Mouse (Mus musculus) forebrain, embryonic 13.5 days (tissue): Measurements from ENCODE around the gene Afmid. TPM values are rescaled to one million over a fixed set of nuclear protein-coding genes. Genes with fewer than 3 reads are reported as not detected.

Experiments used
- ATAC-seq: fragments of 200-750 bp; cut with Nextera tagmentation; 2 replicates; pipeline ENCODE4 v1.8.0; 2017
- H3K27ac ChIP-seq: fragments of 300-500 bp; sonication (generic); 2 replicates; pipeline ENCODE4 v1.5.1; 2015; ENCODE audit warnings: inconsistent platforms, mild to moderate bottlenecking, moderate library complexity
- H3K27me3 ChIP-seq: fragments of 300-500 bp; sonication (generic); 2 replicates; pipeline ENCODE4 v1.6.1; 2015; ENCODE audit warnings: mild to moderate bottlenecking, inconsistent platforms
- H3K36me3 ChIP-seq: fragments of 300-500 bp; sonication (generic); 2 replicates; pipeline ENCODE4 v1.6.1; 2015; ENCODE audit warnings: mild to moderate bottlenecking, inconsistent platforms; ENCODE audit not compliant: poor library complexity, severe bottlenecking
- H3K4me1 ChIP-seq: fragments of 300-500 bp; sonication (generic); 2 replicates; pipeline ENCODE4 v1.6.1; 2015; ENCODE audit warnings: inconsistent platforms
- H3K4me2 ChIP-seq: fragments of 300-500 bp; sonication (generic); 2 replicates; pipeline ENCODE4 v1.6.1; 2015; ENCODE audit warnings: inconsistent platforms, mild to moderate bottlenecking, moderate library complexity
- H3K4me3 ChIP-seq: fragments of 300-500 bp; sonication (generic); 2 replicates; pipeline ENCODE4 v1.5.1; 2015; ENCODE audit warnings: mild to moderate bottlenecking, inconsistent platforms
- H3K9ac ChIP-seq: fragments of 300-500 bp; sonication (generic); 2 replicates; pipeline ENCODE4 v1.6.1; 2015; ENCODE audit warnings: mild to moderate bottlenecking, inconsistent platforms
- H3K9me3 ChIP-seq: fragments of 300-500 bp; sonication (generic); replicated peaks from 2 replicates; pipeline ENCODE4 v1.6.1; 2016; ENCODE audit warnings: inconsistent platforms
- WGBS: fragments of 180-500 bp; shearing (Covaris S2); methylation state at CpG from one replicate; pipeline ENCODE4 v1.1.7; 2015; 5-methylcytosine and 5-hydroxymethylcytosine counted together
- polyA plus RNA-seq: library from polyadenylated mRNA; unstranded; fragments of >200 nt; fragmentation: Nextera tagmentation; extraction: Ambion mirVana; gene quantifications from 2 replicates; pipeline ENCODE4 v1.2.1, GENCODE M21; 2015

The Afmid gene
- polyA plus RNA-seq, 1 experiment from 2014 or later = 7.5 TPM

DNA sequence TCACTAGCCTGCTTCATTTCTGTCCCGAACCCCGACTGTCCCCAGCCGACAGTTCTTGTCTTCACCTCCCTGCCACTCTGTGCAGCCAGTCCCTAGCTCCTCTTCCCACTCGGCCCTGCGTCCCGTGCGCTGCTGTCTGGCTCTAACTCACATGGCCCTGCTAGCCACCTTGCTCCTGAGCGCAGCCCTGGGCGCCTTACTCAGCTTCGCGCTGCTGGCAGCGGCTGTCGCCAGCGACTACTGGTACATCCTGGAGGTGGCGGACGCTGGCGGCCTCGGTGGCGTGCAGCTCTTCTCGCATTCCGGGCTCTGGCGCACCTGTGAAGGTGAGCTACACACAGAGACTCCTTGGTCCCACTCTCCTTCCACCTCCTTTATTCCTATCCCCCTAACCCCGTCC is 34.9 kb downstream of the Afmid start, which contains the start of gene Tmem235:
Tmem235 (plus strand) TSS at position 152 of the 400 bp plus-strand sequence.
- no peak for ATAC-seq
- Histone ChIP-seq H3K27ac (no peak within 1 kb of the TSS), H3K4me2 (peak within 1 kb of the TSS; percentile 13; the same call in 1 of the 2 replicates), H3K4me3 (no peak within 1 kb of the TSS), H3K9me3 (no peaks in the 10 kb centered on the region), H3K9ac (peak within 1 kb of the TSS; percentile 18), H3K4me1 (peaks cover 9% of the 10 kb centered on the region), H3K36me3 (peaks cover 21% of the 10 kb centered on the region), H3K27me3 (peaks cover 49% of the 10 kb centered on the region)
- WGBS = 5% methylated on average over 23 of the region's 23 CpGs

DNA sequence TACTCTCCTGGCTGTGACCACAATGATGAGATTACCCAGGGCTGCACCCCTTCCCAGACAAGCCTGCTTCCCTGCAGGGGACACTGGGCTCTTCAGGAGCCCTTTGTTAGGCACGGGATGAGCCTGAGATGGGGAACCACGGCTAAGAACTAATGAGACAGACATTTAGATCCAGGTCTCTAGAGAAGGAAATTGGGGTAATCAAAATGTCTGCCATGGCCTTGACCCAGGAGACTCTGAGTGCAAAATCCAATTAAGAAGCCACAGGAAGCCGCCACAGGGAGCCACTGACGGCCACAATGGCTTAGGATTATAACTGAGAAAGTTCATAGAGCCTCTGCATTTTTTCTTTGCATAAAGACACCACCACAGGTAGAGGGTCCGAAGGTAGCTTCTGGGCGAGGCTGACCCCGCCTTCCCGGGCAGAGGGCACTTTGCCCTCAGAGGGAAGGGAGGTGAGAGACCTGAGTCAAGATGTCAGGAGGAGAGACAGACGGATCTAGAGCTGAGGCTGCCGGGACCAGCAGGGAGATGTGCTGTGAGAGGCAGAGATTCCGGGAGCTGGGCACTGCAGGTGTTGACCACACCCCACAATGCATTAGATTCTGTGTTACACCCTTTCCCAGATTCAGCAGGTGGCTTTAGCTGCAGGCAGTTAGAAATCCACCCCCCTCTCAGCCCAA is 37.6 kb downstream of the Afmid start:
- Histone ChIP-seq H3K4me3 (no peak overlapping the region), H3K36me3 (no peaks in the 10 kb centered on the region), H3K27ac (no peak overlapping the region), H3K4me1 (peaks cover 26% of the 10 kb centered on the region), H3K9me3 (no peaks in the 10 kb centered on the region), H3K9ac (no peak overlapping the region), H3K27me3 (peaks cover 49% of the 10 kb centered on the region), H3K4me2 (no peak overlapping the region)
- WGBS = 14% methylated on average over 11 of the region's 11 CpGs
- ATAC-seq = no peak

DNA sequence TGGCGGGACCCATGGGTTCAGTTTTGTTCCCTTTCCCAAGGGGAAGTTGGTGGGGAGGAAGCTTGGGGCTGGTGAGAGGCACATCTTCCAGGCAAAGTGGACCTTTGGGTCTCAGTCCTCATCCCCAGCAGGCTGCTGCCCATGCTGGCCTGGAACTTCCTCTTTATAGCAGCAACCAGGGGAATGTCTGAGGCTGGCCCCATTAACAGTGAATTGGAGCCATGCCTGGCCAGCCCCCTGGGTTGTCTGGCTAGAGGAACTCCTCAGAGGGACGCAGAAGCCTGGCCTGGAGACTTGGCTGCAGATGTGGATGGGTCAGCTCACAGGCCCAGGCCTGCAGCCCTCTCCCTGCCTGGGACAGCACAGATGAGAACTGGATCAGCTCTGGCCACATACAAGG is 39.1 kb downstream of the Afmid start:
- H3K4me3 ChIP-seq = no peak overlapping the region
- peaks cover 36% of the 10 kb centered on the region for H3K27me3 ChIP-seq
- H3K9me3 ChIP-seq = no peaks in the 10 kb centered on the region
- H3K36me3 ChIP-seq = no peaks in the 10 kb centered on the region
- H3K27ac ChIP-seq = no peak overlapping the region
- no peak for ATAC-seq
- H3K4me1 ChIP-seq = peaks cover 26% of the 10 kb centered on the region
- H3K4me2 ChIP-seq = no peak overlapping the region
- no peak overlapping the region for H3K9ac ChIP-seq
- WGBS = 70% methylated on average over 2 of the region's 2 CpGs

DNA sequence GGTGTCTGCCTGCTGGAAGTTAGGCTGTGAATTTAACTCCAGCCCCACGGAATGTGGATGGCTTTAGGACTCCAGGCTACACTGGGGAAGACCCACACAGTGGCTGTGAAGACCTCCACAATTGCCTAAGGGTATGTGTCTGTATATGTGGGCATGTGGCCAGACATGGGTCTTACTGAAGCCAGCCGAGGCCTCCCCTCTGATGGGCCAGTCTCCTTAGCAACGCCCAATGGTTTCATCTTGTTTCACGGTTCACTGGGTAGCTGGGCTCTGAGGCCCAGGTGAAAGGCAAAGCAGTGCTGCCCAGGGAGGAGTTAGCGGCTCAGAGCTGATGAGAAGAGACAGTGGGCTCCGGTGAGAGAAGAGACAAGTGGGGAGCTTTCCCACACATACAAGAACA is 40.3 kb downstream of the Afmid start:
- Histone ChIP-seq H3K27ac (peak overlapping the region; percentile 41; the same call in 1 of the 2 replicates), H3K36me3 (no peaks in the 10 kb centered on the region), H3K9ac (peak overlapping the region; percentile 38; the same call in 1 of the 2 replicates), H3K4me3 (no peak overlapping the region), H3K9me3 (no peaks in the 10 kb centered on the region), H3K27me3 (peaks cover 24% of the 10 kb centered on the region), H3K4me1 (peaks cover 26% of the 10 kb centered on the region), H3K4me2 (peak overlapping the region; percentile 12; the same call in 1 of the 2 replicates)
- 7% methylated on average over 6 of the region's 6 CpGs for WGBS
- ATAC-seq = no peak

DNA sequence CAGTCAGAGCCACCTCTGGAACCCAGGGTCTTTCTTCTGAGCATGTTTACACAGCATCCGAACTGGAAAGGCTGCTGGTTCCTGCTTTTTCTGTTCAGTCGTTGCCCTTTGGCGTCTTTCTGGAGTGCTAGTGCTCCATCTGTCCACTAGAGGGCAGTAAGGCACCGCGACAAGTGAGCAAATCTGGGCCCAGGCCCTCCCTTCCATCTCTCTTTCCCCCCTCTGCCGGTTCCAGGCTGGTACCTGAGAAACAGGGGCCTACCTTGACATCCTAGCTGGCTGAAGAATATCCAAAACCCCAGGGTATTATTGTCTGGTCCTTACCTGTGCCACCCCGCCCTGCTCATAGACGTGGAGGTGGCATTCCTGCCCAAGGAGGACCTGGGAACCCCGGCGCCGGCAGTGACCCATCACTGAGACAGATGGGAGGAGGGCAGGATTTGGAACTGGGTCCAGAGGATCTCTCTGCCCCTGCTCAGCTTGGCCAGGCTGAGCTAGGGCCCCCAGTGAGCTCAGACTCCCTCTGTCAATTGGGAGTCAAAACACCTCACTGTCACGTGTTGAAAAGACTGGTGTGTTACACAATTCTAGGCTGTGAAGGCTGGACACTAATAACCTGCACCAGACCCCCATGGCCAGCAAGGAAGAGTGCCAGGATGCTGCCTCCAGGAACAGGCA is 45.1 kb downstream of the Afmid start:
- H3K27ac ChIP-seq = no peak overlapping the region
- 0 out of 2 replicates have a peak overlapping the region, but pooled peaks have one; percentile 16 for H3K9ac ChIP-seq
- no peaks in the 10 kb centered on the region for H3K36me3 ChIP-seq
- H3K4me1 ChIP-seq = peaks cover 37% of the 10 kb centered on the region
- H3K27me3 ChIP-seq = peaks cover 11% of the 10 kb centered on the region; the same call in 1 of the 2 replicates
- no peak overlapping the region for H3K4me2 ChIP-seq
- WGBS = 33% methylated on average over 12 of the region's 12 CpGs
- peak; percentile 41 for ATAC-seq
- no peak overlapping the region for H3K4me3 ChIP-seq
- no peaks in the 10 kb centered on the region for H3K9me3 ChIP-seq

DNA sequence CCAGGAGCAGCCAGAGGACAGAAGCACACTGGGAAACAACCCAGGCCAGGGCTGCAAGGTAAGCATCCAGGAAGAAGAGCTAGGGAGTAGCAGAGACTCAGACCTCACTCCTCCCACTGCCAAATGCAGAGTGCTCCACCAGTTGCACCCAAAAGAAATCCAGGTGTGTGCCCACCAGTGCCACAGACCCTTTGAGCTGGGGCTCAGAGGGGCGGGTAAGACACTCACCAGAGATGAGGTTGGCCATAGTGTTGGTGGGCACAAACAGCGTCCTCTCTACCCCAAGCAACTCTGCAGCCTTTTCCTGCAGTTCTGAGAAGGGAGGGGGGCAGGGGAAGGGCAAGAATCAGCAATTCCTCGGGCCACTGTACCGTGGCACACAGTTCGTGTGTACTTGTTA is 45.7 kb downstream of the Afmid start:
- 68% methylated on average over 5 of the region's 5 CpGs for WGBS

DNA sequence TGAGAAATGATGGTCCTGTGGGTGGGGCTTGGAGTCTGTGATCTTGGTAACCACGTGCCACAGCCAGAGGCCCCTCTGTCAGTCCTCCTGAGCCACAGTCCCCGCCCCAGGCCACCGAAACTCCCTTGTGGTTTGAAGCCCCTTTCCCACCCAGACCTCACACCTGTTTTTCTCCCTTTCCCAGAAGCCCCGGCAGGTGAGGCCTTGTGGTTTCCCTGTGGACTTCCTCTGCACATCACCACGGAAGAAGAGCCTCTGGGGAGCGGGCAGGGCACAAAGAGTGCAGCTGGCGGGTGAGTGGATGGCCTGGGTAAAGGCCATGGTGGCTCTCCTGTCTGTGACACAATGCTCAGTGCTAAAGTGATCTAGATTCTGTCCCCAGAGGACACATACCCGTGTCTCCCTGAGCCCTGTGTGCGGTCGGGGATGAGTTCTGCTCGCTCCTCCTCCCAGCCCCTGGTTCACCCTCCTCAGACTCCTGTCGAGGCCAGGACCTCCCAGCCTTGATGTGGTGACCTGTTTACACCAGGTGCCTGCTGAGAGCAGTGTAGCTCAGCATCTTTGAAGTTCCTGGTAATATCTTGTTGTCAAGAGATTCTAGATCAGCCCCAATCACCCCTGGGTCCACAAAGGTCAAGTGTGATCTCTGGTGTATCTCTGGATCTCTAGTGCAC is 46.3 kb downstream of the Afmid start:
- no peak overlapping the region for H3K4me2 ChIP-seq

More for the DNA sequence above, 45.7 kb downstream of the Afmid start:
- Histone ChIP-seq H3K9ac (no peak overlapping the region), H3K27me3 (peaks cover 11% of the 10 kb centered on the region; the same call in 1 of the 2 replicates), H3K4me1 (peaks cover 31% of the 10 kb centered on the region), H3K36me3 (no peaks in the 10 kb centered on the region), H3K27ac (no peak overlapping the region), H3K4me2 (no peak overlapping the region), H3K9me3 (no peaks in the 10 kb centered on the region), H3K4me3 (no peak overlapping the region)
- no peak for ATAC-seq

DNA sequence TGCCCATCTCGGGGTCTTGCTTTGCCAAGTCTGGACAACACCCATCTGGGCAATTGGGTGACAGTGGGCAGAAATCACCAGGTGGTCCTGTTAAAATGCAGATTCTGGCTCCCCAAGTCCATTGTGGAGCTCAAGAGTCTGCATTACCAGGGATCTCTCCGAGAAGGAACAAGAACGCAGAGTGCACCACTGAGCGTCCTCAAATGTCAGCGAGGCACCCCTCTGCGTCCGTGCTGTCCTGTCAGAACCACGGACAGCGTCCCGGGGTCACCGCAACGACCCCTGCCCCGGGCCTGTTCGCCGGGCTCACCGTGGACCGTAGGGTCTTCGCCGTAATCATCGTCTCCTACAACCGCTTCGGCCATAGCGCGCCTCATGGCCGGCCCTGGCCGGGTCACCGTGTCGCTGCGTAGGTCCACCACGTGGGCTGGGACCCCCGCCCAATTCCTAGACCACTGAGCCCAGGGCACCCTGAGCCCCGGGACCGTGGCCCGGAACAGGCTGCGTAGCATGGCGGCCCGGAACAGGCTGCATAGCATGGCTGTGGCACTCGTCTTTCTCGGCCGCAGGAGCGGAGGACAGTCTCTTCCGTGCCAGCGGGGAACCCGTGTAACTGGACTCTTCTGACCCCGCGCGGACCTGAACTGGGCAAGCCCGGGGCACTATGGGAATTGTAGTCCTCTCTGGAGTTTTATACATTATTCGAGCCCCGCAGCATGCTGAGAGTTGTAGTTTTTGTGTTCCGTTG is 47.3 kb downstream of the Afmid start, which contains the start of gene Tha1:
Tha1 (minus strand) TSS at position 621 of the 748 bp plus-strand sequence.
- Histone ChIP-seq H3K27me3 (peaks cover 19% of the 10 kb centered on the region; the same call in 1 of the 2 replicates), H3K4me2 (peak within 1 kb of the TSS; percentile 98), H3K36me3 (no peaks in the 10 kb centered on the region), H3K27ac (no peak within 1 kb of the TSS), H3K9me3 (no peaks in the 10 kb centered on the region), H3K4me3 (peak within 1 kb of the TSS; percentile 80), H3K9ac (peak within 1 kb of the TSS; percentile 83), H3K4me1 (peaks cover 26% of the 10 kb centered on the region)
- WGBS = 1% methylated on average over 51 of the region's 51 CpGs
- peak; percentile 72 for ATAC-seq

More for the DNA sequence above, 46.3 kb downstream of the Afmid start:
- no peak overlapping the region for H3K9ac ChIP-seq
- H3K9me3 ChIP-seq = no peaks in the 10 kb centered on the region
- 67% methylated on average over 12 of the region's 12 CpGs for WGBS
- ATAC-seq = no peak
- peaks cover 26% of the 10 kb centered on the region for H3K4me1 ChIP-seq
- H3K27ac ChIP-seq = no peak overlapping the region
- H3K4me3 ChIP-seq = no peak overlapping the region
- H3K36me3 ChIP-seq = no peaks in the 10 kb centered on the region
- peaks cover 14% of the 10 kb centered on the region; the same call in 1 of the 2 replicates for H3K27me3 ChIP-seq

DNA sequence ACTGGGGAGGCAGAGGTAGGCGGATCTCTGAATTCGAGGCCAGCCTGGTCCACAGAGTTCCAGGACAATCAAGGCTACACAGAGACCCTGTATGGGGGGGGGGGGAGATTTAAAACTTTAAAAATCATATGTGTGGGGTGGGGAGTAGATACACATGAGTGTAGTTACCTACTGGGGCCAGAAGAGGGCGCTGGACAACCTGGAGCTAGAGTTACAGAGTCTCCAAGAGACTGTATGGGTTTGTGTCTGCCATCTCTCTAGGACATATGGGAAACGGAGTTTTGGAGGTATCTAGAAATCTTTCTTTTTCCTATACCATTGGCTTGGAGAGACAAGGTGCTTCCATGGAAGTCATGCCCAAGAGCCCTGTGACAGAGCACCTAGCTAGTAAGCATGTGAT is 48.7 kb downstream of the Afmid start:
- no peak overlapping the region for H3K4me2 ChIP-seq
- WGBS = 62% methylated on average over 4 of the region's 4 CpGs

DNA sequence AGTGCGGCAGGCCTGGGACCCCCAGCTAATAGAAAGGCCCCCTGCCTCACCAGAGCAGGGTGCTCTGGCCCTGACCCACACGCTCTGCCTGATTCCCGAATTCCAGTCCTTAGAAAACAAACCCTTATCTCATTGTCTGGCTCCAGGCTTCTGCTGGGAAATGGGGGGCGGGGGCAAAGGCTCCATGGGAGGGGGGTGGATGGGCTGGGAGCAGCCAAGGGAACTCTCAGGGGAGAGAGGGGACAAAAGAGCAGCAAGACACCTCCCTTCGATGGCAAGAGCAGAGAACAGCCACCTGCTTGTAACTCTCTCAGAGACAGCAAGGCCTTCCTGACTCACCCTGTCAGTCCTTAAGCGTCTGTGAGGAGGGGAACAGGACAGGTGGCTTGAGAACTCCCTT is 50.0 kb downstream of the Afmid start:
- Histone ChIP-seq H3K9ac (no peak overlapping the region), H3K27me3 (peaks cover 25% of the 10 kb centered on the region), H3K36me3 (no peaks in the 10 kb centered on the region), H3K4me3 (no peak overlapping the region), H3K27ac (no peak overlapping the region), H3K4me1 (peaks cover 33% of the 10 kb centered on the region), H3K9me3 (no peaks in the 10 kb centered on the region), H3K4me2 (no peak overlapping the region)
- WGBS = 21% methylated on average over 6 of the region's 6 CpGs
- no peak for ATAC-seq

More for the DNA sequence above, 48.7 kb downstream of the Afmid start:
- no peaks in the 10 kb centered on the region for H3K36me3 ChIP-seq
- H3K9ac ChIP-seq = no peak overlapping the region
- H3K4me1 ChIP-seq = peaks cover 37% of the 10 kb centered on the region
- H3K4me3 ChIP-seq = no peak overlapping the region
- no peak overlapping the region for H3K27ac ChIP-seq
- ATAC-seq = no peak
- no peaks in the 10 kb centered on the region for H3K9me3 ChIP-seq
- H3K27me3 ChIP-seq = peaks cover 20% of the 10 kb centered on the region; the same call in 1 of the 2 replicates

DNA sequence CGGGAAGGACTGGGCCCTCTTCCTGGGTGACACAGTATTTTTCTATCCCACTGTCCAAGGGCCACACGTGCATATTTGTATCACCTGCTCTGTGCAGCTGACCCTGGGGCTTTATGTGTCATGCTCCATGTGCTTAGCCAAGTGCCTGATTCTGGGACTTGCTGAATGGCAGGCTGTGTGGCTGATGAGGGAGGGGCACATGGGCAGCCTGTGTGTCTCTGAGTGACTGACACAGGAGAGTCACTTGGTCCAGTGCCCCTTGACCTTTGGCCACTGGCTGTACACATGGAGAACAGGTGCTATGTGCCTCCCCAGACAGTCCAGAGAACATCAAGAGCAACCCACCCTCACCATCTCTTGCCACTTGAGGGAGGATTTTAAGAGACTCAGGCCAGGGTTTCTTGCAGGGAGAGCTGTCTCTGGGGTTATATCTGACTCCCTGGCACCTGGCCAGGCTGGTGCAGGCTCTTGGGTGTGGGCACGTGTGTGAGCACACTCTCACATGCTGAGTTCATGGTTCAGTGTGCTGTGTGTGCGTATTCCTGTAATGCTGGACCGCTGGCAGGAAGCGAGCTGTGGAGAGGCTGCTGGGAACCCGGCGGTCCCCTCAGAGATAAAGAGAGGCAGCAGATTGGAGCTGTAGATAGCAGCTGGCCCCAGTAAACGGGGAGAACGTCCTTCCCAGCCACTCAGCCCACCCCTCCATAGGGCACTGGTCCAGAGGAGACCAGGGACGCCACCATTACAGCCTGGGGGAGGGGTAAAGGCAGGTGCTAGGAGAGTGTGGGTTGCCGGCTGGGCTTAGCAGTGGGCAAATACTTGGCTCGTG is 52.4 kb downstream of the Afmid start:
- peaks cover 25% of the 10 kb centered on the region for H3K4me1 ChIP-seq
- no peak overlapping the region for H3K4me3 ChIP-seq
- peak; percentile 82 for ATAC-seq
- H3K27ac ChIP-seq = peak overlapping the region; percentile 57
- H3K4me2 ChIP-seq = peak overlapping the region; percentile 41
- peak overlapping the region; percentile 43 for H3K9ac ChIP-seq
- H3K27me3 ChIP-seq = peaks cover 27% of the 10 kb centered on the region
- no peaks in the 10 kb centered on the region for H3K9me3 ChIP-seq
- 31% methylated on average over 13 of the region's 13 CpGs for WGBS
- H3K36me3 ChIP-seq = no peaks in the 10 kb centered on the region
